Mouse (Mus musculus) mesoderm, embryonic 11.5 days (tissue): Measurements from ENCODE around the gene Mdm4.
A peak's percentile ranks its signal among the peaks of the same experiment; 100 is the strongest.

Experiments used
- DNase-seq: peaks from one replicate; pipeline ENCODE4 v3.0.0-alpha.2; 2012; ENCODE audit warnings: low read depth, low spot score

Gene Mdm4

DNA sequence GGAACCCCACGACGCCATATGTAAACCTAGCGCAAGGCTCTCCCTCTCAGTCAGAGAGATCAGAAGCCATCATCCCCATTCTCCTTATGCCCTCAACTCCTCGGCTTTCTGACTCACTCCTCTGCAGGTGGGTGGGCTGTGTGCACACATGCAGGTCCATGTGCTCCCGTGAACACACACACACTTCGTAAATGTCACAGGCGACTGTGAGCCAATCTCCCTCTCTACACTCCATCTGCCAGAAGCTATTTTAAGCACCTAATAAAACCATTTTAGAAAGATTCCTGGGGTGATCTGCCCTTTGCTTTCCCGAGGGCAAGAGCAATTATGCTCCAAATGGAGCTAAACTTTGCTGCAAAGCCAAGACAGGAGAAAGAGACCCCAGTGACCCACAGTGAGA, 84.5 kb downstream of the Mdm4 start:
- no peak for DNase-seq

DNA sequence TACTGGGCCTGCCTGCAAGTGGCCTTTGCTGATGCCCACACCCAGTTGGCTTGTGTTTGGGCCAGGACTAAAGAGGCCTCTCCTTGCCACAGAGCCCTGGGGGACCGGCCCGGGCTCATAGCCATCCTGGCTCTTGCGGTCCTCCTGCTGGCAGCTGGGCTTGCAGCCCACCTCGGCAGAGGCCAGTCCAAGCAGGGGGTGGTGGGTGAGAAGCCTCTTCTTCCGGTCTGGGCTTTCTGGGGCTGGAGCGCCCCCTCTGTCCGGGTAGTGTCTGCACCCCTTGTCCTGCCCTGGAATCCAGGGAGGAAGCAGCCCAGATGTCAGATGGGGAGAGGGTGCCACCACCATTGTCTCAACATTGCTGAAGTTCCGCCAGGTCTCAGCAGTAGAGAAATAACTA, 91.4 kb downstream of the Mdm4 start:
- no peak for DNase-seq

DNA sequence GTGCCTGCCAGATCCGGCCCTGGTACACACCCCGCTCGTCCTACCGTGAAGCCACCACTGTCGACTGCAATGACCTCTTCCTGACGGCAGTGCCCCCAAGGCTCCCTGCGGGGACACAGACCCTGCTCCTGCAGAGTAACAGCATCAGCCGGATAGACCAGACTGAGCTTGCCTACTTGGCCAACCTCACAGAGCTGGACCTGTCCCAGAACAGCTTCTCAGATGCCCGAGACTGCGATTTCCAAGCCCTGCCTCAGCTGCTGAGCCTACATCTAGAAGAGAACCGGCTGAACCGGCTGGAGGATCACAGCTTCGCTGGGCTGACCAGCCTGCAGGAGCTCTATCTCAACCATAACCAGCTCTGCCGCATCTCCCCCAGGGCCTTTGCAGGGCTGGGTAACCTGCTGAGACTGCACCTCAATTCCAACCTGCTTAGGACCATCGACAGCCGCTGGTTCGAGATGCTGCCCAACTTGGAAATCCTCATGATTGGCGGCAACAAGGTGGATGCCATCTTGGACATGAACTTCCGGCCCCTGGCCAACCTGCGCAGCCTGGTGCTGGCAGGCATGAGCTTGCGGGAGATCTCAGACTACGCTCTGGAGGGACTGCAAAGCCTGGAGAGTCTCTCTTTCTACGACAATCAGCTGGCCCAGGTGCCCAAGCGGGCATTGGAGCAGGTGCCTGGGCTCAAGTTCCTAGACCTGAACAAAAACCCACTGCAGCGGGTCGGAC, 92.9 kb downstream of the Mdm4 start:
- DNase-seq: no peak

DNA sequence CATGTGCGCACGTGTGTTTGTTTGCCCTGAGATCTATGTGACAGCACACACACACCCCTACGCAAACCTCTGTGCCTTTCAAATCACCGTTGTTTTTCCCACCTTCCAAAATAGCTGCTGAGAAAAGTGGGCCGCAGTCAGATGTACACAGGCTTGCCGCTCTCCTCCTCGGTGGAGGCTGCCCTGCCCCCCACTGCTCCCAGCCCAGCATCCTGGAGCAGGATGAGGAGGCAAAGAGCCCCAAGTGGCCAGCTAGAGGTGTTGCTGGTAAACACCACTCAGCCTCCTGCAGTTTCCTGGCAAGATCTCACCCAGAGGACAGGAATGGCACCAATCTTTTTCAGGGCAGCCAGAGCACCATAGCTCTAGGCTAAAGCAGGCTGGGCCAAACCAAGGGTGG, 95.5 kb downstream of the Mdm4 start:
- peak; percentile 58 for DNase-seq

DNA sequence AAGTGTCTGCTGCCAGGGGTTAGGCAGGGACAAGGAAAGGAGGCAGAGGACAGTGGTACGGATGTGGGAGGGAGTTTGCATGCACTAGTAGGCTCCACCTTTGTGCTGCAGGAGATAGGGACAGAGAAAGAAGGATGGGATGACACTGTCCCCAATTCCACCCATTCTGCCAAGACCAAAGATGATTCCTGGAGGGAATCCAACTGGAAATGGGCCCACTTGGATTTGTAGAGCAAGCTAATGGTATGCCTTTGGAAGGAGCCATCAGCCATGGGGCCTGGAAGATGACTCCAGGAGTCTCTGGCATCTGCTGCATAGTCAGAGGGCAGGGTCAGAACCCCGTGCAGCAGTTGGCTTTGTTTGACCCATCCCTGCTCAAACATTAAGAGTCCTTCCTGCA, 97.9 kb downstream of the Mdm4 start:
- DNase-seq: no peak

DNA sequence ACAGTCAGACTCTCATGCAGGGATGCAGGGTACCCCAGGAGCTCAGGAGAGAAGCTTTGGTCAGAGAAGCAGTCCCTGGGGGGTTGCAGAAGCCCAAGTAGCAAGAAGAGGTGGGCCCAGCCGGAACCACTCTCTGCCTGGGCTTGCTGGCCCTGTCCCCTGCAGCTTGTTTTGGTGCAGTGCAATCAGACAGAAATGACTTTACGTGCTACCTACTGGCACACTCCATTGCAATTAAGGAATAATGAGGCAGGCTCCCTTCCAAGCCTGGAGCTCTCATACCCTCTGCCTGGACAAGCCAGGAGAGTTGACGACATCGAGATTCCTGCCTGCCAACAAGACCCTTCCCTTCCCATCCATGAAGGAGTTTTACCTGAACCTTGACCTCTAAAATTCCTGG, 100.1 kb downstream of the Mdm4 start:
- no peak for DNase-seq

DNA sequence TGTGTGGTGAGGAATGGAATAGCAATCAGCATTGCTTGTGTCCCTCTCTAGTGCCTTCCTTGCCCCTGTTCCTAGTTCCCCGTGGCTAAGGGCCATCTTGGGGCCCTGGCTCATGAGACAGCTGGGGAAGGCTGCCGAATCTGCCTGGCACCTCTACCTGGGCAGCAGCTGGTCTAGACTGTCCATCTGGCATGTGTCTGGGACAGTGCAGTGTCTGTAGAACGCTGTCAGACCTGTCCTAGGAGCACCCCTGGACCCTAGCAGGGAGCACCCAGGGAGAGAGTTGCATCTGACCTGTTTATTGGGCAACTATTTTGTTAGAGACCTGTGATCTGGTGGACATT, 101.5 kb downstream of the Mdm4 start:
- no peak for DNase-seq

DNA sequence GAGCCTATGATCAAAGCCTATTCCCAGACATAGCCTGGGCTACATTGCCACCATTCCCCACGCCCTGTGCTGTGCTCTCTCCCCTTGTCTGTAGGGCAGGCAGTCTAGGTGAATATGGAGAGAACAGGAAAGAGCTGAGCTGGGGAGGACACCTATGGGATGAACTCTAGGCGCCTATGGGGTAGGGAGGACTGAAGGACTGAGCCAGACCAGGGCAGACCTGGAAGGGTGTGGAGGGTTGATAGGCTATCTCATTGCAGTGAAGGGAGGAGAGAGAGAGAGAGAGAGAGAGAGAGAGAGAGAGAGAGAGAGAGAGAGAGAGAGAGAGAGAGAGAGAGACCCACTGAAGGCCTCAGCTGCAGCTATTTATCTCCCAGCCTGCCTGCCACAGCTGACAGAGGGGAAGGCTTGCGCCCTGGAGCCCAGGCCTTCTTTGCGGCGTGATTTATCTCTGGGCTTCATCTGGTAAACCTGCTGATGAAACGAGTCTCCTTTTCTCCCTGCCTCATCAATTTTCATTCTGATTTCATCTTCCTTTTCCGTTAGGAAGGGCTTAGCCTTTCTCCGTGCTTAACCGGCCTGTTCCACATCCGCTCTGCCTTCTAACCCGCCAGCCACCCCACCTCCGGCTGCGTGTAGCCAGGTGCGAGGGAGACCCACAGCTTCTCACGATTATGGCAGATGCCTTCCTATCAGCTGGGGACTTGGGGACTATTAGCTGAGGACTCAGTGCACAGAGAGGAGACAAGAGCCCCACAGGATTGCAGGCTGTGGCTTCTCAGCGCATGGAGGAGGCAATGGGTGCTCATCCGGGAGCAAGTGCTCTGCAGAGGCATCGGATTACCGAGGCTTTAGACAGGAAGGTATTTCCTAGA, 102.1 kb downstream of the Mdm4 start:
- peak; percentile 61 for DNase-seq

DNA sequence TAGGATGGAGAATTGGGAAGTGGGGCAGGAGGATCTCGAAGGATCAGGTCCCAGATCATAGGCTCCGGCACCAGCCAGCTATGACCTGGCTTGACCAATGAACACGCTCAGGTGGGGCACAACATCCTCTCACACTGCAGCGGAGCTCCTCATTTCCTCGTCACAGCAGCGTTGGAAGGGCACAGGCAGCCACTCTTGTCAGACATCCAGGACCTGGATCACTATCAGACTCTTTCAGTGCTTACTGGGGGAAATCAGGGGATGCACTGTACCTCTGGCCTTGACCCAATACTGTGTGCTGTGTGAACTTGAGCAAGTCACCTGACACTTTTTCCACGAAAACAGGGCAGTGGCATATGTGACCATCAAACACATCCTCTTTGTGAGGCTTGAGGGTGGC, 105.1 kb downstream of the Mdm4 start:
- DNase-seq: no peak

DNA sequence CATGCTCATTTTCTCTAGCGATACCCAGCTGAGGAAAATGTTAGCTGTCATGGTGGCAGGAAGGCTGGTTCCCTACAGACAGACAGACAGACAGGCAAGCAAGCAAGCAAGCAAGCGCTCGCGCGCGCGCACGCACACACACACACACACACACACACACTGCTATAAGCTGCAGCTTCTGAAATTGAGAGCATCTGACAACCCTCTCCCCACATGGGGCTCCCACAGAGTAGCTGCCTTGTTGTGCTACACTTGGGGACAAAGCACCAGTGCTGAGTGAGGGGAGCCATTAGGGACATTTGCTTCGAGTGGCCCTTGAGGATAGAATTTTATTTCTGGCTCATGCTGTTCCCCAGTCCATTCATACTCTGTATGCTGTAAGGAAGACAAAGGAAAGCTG, 108.1 kb downstream of the Mdm4 start:
- DNase-seq: no peak

DNA sequence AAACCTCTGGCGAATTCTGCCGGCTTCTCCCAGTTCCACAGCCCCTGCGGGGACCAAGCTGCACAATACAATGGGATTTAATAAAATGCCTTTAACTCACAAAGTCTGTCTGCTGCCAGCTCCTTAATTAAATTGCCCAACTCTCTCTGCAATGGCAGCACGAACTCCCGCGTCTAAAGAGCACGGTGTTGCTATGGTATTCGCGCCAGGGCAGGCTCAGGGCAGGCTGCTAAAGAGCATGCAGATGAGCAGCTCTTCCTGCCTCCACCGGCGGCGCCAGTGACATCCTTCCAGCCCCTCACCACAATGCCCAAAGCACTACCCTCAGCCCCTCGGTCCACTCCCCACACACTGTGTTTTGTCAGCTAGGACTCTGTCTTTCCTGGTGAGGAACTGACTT, 109.3 kb downstream of the Mdm4 start:
- no peak for DNase-seq

DNA sequence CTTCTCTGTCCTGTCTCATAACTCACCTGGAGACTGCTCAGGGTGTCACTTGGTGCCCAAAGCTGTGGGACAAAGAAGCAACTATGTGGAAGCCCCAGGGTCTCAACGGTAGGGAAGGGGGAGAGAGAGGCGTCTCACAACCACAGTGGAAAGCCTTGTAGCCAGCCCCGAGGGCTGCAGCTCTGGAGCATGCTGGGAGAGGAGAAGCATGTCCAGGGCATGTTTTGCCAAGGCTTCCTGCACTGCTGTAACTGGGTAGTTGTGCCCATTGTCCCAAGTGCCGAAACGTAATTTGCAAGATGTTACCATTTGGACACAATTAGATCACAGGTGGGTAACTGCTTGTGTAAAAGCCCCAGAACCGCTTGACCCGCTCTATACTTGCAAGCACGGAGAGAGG, 111.1 kb downstream of the Mdm4 start:
- DNase-seq: no peak

DNA sequence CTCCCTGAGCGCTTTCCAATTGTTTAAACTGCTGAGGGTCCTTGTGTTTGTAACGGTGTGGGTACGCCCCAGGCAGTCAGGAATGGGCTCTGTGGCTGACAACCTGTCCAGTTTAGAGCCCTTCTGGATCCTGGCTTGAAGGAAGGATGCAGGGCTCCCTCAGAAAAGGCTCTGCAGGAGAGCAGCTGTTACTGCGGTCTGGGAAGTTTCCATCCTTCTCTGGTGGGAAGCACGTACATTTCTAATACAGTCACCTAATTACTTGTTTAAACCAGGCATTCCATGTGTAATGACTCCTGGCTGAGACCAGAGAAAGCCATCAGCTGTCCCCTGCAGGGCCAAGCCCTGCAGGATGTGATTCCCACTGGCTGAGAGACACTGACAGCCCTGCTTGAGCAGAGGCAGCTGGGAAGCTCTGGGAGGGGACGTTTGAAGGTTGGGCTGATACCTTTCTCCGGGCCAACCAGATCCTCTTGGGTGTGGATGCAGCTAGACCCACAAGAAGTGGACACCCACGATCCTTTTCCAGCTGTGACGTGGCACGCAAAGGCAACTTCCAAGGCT, 112.2 kb downstream of the Mdm4 start:
- DNase-seq: peak; percentile 25

DNA sequence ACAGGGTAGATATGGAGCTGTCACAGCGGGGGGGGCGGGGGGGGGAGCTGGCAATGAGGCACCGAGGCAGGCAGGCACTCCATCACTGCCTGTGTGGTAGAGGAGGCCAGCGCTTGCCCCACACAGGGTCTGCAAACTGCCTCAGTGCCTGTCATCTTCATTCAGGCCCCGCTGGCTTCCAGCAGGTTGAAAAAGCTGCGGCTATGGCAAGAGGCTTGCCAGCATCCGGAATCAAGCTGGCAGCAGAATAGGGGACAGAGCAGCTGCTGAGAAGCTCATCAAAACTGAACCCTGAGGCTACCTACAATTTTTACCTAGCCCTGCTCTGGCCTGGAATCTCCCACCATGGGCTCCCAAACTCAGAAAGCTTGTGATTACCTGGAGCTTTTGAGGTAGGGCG, 112.8 kb downstream of the Mdm4 start:
- no peak for DNase-seq

DNA sequence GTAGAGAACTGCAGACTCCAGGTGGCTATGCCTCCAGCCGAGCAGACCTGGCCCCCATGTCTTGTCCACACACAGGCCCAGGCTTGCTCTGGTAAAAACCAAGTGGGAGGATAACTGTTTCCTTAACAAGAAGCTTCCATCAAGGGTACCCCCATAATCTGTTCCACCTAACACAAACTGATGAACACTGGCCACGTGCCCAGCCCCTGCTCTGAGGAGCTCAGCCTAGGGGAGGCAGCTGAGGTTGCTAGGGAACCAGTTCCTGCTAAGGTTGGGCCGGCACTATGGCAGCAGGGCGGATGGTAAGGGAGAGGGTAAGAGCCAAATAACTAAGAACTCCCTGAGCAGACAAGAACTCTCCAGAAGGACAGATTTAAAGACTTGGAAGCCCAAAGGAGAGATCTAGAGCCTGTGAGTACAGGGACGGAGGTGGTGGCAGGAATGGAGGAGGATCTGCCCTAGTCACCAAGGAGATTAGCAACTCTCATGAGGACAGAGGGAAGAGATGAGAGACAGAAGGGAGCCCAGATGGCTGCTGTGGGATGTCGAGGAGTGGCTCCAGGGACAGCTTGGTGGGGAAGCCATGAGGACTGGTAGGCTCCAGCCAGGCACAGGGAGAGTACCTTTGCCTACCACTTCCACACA, 114.4 kb downstream of the Mdm4 start:
- DNase-seq: no peak

DNA sequence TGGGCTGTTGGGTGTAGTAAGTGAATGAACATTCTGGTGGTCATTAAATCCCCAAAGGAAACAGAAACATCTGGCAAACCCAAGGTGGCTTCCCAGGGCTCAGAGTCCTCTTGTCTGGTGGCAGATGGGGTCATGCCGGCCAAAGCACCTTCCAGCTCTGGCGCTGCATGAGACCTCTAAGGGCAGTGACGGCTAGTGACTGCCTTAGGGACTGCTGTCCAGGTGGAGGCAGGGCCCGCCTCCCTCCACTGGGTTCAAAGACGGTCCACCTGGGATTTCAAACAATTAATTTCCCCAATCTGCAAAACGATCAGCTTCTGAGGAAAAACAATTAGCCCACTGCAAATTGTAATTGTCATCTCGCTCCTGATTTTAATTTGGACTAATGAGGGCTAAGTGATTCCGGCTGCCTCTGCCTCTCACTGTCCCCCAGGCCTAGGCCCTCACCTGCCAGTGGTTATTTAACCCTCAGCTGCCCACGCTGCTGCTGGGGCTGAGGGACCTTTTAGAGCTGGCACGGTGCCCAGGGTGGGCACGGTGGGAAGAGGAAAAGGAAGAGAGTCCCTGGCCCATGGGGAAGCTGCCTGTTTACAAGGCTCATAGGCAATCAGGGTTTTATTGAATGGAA, 119.8 kb downstream of the Mdm4 start:
- DNase-seq: no peak

DNA sequence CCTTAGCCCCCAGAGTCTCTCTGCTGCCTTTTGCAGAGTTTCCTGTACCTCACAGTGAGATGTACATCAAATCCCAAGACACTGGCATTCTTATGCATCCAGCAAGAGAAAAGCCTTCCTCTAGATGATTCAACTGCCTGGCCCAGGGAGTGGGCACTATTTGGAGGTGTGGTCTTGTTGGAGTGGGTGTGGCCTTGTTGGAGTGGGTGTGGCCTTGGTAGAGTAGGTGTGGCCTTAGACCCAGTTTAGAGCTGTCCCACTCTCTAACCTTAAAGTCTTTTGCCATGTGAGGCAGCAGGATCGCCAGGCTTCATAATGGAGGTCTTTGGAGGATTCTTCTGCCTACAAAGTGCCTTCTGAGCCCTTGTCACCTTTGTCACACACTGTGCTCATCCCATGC, 120.4 kb downstream of the Mdm4 start:
- DNase-seq: no peak
